Mouse (Mus musculus) layer of hippocampus, adult 2 months (tissue): ENCODE results near the gene Med11. TPM values are rescaled to one million over a fixed set of nuclear protein-coding genes. Genes with fewer than 3 reads are reported as not detected.
"Not testable (repeated sequence)": the region's sequence is repeated elsewhere in the genome, so short reads cannot be mapped to it uniquely, and the experiment has no call there.

Experiments
- DNase-seq, 2 experiments: peaks; one replicate each; pipeline ENCODE4 v3.0.0; 2022; ENCODE audit warnings: low spot score in 2 of 2
- H3K27ac ChIP-seq: fragments of 200-600 bp; 2 replicates; pipeline ENCODE4 v1.8.1; 2022
- H3K4me3 ChIP-seq: fragments of 200-600 bp; 2 replicates; pipeline ENCODE4 v1.8.1; 2022; ENCODE audit warnings: mild to moderate bottlenecking
- CTCF ChIP-seq: fragments of 200-600 bp; conservative IDR thresholded peaks from 2 replicates; pipeline ENCODE4 v1.8.1; 2022; ENCODE audit warnings: antibody characterized with exemption, mild to moderate bottlenecking, moderate library complexity
- long read RNA-seq, 2 experiments: library from polyadenylated mRNA; stranded (forward); transcript quantifications; one replicate each; pipeline ENCODE4 v2.0.0; 2021; ENCODE audit warnings: borderline mapping rate in 2 of 2
- total RNA-seq, 2 experiments: library from RNA; stranded (reverse); gene quantifications; 2 replicates each; pipeline ENCODE4 v1.2.3; 2021

Med11 gene
- total RNA-seq, result 10 to 100 TPM; 13.5 to 15.6 TPM
- long read RNA-seq, experiment 1, partial matches to known transcripts, result 0 of 4 reads
- long read RNA-seq, experiment 1, other reads (novel, unspliced or antisense), result 2 of 4 reads
- long read RNA-seq, experiment 2, transcript Med11-201 (3 exons, 902 nt), result major isoform, 5 of 9 reads
- long read RNA-seq, experiment 2, partial matches to known transcripts, result 0 of 9 reads
- long read RNA-seq, experiment 2, other reads (novel, unspliced or antisense), result 4 of 9 reads

DNA sequence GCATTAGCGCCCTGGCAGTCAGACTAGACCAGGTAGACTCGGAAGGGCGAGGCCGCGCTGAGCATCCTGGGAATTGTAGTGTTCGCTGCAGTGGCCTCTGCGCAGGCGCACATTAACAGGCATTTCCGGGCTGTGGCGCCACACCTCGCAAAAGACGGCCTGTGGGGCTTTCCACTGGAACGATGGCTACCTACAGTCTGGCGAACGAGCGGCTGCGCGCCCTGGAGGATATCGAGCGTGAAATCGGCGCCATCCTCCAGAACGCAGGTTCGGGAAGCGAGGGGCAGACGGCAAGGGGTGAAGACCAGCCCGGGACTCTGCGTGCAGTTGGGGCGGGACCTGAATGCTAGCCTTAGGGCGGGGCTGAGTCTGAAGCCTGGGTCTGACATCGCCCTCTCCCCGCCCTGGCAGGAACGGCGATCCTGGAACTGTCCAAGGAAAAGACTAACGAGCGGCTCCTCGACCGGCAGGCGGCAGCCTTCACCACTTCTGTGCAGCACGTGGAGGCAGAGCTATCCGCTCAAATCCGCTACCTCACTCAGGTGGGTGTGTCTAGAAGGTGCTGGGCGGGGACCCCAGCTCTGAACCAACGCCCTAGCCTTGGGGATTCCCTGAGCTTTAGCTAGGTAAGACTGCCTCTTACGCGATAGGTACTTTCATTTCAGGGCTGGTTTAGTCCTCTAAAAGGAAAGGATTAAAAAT lies at the start of gene Med11:
TSS of gene Med11 (plus strand) at position 123 of the 702 bp plus-strand sequence.
- peak; percentile 88 to 94 for DNase-seq
- H3K27ac ChIP-seq, result peak within 1 kb of the TSS; percentile 98
- H3K4me3 ChIP-seq, result peak within 1 kb of the TSS; percentile 89
- TF ChIP-seq CTCF, result peak; percentile 88

DNA sequence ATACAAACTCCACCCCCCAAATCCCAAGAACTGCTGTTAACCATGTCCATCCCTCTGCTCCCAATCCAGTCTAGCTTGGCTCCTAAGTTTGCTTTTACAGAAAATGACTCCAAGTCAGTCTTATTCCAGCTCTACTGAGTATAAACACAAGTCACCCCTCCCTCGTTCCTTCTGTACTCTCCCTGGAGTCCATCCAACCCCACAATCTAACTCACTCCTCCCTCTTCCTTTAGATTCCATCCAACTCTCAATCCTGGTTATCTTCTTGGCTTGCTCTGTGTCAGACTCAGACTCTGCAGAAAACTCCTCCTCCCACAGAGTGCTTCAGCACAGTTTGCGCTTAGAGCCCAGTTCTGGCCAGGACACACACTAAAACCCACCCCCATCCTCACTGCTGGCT lies 48.1 kb upstream of the Med11 start:
- Histone ChIP-seq H3K27ac (no peak overlapping the region), H3K4me3 (no peak overlapping the region)
- DNase-seq, result peak in 1 of 2 experiments; percentile 32
- no peak for TF ChIP-seq CTCF

DNA sequence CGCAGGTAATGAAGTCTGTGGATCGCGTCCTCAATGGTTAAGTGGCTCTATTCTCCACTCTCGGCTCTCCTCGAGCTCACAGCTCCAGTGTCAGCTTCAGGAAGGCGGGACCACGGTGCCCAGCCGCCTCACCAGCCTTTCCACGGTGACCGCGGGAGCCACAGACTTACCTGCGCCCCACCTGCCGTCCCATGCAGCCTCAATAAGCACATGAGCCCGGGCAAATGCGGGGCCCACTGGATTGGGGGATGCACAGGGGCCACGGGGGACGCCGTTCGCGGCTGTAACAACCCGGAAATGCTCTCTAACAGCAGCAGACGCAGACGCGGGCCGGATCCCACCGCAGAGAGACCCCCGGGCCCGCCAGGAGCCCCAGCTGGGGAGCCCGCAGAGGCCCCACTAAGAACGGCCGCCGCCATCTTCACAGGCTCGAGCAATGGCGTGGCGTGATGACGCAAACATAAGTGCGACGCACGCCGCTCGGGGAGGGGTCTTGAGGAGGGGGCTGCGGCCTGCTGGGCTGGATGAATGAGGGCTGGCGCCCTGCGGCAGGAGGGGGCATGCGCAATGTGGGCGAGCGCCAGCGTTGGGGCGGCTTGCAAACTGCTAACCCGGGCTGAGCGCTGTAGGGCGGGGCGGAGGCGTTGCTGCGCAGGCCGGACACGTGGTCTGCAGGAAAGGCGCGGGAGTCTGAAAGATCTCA lies 42.0 kb upstream of the Med11 start, which contains the start of gene Pelp1:
TSS of gene Pelp1 (minus strand) at position 438 of the 703 bp plus-strand sequence.
- Histone ChIP-seq H3K4me3 (peak within 1 kb of the TSS; percentile 93), H3K27ac (peak within 1 kb of the TSS; percentile 95)
- DNase-seq, result peak; percentile 88 to 90
- TF ChIP-seq CTCF, result no peak

DNA sequence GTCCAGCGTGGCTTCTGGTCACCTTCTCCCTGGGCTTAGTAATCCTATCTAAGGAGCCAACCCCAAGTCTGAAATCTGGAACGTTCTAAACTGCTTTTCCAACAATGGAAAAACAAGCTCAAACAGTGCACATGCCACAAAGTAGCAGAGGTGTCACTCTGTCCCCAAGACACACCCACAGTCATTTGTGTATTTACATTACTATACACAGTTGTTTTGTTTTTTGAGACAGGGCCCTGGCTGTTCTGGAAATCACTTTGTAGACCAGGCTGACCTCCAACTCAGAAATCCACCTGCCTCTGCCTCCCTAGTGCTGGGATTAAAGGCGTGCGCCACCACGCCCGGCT lies 41.4 kb upstream of the Med11 start:
- no peak for DNase-seq

DNA sequence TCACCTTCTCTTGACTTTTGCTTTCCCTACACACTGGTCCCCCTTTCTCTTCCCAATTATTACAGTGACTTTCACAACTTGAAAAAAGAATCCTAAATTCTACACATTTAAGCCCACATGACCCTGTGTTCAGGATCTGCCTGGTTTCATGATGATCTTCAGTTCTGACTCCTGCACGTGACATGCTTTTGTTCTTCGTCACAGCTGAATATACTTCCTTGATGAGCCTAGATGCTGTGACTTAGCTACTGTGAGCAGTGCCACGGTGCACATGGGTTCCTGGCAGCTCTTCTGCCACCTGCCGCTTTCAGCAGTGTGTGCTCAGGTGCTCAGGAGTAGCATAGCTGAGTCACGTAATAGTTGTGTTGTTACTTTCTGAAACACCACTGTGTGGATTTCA lies 39.1 kb upstream of the Med11 start:
- no peak for TF ChIP-seq CTCF
- DNase-seq, result no peak
- H3K4me3 ChIP-seq, result no peak overlapping the region
- no peak overlapping the region for H3K27ac ChIP-seq

More for the DNA sequence above, 41.4 kb upstream of the Med11 start:
- peak overlapping the region; percentile 93 for H3K4me3 ChIP-seq
- no peak for TF ChIP-seq CTCF
- H3K27ac ChIP-seq, result peak overlapping the region; percentile 95

DNA sequence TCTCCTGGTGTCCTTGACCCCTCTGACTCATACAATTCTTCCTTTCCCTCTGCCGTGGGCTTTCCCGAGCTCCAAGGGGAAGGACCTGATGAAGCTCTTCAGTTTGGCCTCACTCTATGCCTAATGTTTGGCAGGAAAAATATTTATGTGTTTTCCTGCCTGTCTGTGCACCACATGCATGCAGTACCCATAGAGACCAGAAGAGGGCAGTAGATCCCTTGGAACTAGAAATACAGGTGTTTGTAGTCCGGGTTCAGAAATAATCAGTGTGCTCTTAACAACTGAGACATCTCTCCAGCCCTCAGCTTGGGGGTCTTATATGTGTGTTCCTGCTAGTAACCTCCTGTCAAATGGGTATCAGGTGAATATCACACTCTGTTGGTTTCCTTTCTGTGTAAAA lies 37.8 kb upstream of the Med11 start:
- TF ChIP-seq CTCF, result peak; percentile 98
- Histone ChIP-seq H3K4me3 (no peak overlapping the region), H3K27ac (no peak overlapping the region)
- DNase-seq, result peak; percentile 47 to 82

DNA sequence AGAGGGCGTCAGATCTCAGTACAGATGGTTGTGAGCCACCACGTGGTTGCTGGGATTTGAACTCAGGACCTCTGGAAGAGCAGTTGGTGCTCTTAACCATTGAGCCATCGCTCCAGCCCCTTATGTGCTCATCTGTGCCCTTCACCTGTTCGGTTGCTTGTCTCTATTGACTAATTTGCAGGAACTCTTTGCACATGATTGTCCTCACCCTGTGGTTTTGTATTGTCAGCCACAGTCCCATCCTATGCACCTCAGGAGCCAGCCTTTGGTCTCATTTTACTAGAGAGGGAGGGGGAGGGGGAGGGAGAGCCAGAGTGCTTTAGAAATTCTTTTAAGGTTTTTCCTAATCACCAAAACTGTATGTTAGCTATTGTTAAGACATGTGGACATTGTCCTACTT lies 33.5 kb upstream of the Med11 start:
- no peak for DNase-seq
- no peak; the same call in 1 of the 2 replicates for TF ChIP-seq CTCF
- Histone ChIP-seq H3K4me3 (no peak overlapping the region), H3K27ac (peak overlapping the region; percentile 86; the same call in 1 of the 2 replicates)

DNA sequence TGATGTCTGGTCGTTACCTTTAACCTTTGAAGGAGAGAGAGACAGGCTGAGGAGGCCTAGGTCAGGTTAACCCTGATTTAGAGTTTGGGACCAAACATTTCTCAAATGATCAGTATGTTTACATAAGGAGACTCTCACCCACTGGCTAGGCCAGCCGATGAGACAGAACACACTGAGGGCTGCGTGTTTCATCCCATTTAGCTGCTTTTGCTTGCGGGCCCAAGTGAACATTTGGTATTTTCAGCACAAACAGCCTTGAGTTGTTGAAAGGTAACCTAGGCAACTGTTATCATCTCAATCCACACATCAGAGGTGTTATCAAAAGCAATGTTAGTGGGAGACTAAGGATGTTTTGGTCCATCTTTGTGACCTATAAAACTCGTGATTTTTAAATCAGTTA lies 32.2 kb upstream of the Med11 start:
- Histone ChIP-seq H3K4me3 (no peak overlapping the region), H3K27ac (peak overlapping the region; percentile 86)
- DNase-seq, result peak in 1 of 2 experiments; percentile 23
- no peak for TF ChIP-seq CTCF

DNA sequence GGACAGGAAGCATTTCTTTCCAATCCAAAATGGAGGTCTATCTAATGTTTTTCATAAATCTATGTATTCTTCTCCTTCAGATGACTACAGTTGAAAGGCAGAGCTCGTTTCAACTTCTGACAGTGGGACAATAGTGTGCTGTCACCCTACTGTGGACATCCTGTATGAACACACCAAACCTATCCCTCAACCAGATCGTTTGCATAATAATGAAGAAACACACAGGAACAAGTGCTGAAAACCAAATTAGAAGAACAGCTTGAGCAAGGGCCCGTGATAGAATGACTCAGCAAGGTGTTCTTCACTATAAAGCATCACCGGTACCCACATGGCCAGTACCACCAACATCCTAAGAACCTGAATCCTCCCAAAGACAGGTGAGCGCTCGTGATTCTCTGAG lies 25.1 kb upstream of the Med11 start:
- not testable (repeated sequence) for DNase-seq, H3K27ac ChIP-seq, H3K4me3 ChIP-seq

DNA sequence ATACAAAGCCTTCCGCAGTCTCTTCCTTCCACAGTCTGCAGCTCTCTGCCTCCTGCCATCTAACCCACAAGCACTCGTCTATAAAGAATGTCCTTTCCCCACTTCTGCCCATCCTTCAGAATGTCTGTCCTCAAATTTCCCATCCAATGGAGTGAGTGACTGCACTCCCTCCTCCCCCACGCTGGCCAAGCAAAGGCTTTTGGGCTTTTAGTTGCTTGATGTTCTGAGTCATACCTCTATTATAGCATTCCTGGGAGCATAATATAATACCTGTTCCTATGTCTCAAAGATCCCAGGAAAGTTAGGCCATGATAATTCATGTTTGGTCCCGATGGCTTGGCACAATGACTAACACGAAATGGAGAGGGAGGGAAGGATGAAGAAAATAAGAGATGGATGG lies 20.1 kb upstream of the Med11 start:
- DNase-seq, result no peak
- no peak for TF ChIP-seq CTCF
- H3K4me3 ChIP-seq, result peak overlapping the region; percentile 100; the same call in 1 of the 2 replicates
- peak overlapping the region; percentile 98 for H3K27ac ChIP-seq

DNA sequence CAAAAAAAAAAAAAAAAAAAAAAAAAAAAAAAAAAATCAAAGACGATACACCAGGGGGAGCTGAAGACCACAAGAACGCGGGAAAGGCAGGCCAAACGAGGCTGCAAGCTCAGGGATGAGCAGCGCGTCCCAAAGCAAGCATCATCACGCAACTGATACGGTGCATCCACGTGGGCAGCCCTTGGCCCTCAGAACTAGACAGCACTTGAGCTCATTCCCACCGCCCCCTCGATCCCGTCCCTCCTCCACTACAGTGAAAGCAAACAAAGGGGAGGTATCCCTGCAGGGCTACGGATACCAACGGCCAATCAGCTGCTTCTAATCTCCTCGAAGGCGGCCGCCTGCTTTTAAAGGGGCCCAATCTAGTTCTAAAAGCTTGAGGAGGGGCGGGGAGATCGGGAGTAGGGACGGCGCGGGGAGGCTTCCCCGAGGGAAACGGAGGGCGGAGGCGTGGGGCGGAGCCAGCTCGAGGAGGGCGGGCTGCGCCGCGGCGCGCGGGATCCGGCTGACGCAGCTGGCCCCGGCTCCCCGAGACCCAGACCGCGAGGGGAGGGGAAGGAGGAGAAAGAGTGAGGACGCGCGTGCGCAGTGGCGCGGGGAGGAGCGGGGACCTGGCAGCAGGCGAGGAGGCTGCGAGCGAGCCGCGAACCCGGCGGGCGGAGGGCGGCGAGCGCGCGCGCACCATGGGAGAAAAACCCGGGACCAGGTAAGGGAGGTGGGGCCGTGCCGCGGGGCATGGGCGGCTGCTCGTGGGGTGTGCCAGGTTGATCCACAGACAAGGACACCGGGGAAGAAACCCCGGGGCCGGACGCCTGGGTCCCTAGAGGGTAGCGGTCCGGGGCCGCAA lies 19.4 kb upstream of the Med11 start, which contains the start of gene Arrb2:
TSS of gene Arrb2 (plus strand) at position 588 of the 847 bp plus-strand sequence.
- TF ChIP-seq CTCF, result peak; percentile 77
- Histone ChIP-seq H3K4me3 (peak within 1 kb of the TSS; percentile 100), H3K27ac (peak within 1 kb of the TSS; percentile 98)
- peak; percentile 99 for DNase-seq

DNA sequence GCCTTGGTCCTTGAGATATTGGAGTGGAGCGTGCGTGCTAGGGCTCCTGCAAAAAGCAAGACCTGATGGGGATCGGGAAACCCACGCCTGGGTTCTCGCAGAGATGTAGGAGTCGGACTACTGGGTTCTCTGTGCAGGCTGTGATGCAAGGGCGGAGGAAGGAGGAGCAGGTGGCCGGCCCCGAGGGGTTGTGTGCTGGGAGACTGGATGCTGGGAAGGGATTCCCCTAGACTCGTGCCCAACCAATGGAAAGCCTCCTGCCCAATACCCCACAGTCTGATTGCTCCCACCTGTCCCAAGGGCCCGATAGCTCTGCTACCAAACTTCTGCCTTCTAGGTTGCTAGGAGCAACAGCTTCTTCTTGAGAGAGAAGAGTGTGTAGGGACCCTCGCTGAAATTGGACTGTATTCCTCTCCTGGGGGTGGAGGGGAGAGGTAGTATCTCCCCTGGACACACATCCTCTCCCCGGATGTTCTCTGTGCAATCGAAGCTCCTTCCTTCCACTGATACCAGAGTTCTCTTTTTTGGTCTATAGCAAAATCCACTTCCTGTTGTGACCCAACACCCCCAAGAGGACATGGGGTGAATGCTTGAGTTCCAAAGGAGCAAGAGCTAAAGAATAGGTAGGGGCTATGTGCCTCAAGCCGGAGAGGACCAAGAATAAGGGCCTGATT lies 18.7 kb upstream of the Med11 start:
- peak overlapping the region; percentile 100 for H3K4me3 ChIP-seq
- no peak for TF ChIP-seq CTCF
- peak; percentile 65 to 67 for DNase-seq
- H3K27ac ChIP-seq, result peak overlapping the region; percentile 98
